Mouse (Mus musculus) WW6 (cell line): Measurements from ENCODE around the gene Sp8.

ENCODE experiments used
- DNase-seq: peaks from one replicate; pipeline ENCODE4 v3.0.0-alpha.2; 2013; ENCODE audit warnings: low read depth, low spot score

Gene Sp8

DNA sequence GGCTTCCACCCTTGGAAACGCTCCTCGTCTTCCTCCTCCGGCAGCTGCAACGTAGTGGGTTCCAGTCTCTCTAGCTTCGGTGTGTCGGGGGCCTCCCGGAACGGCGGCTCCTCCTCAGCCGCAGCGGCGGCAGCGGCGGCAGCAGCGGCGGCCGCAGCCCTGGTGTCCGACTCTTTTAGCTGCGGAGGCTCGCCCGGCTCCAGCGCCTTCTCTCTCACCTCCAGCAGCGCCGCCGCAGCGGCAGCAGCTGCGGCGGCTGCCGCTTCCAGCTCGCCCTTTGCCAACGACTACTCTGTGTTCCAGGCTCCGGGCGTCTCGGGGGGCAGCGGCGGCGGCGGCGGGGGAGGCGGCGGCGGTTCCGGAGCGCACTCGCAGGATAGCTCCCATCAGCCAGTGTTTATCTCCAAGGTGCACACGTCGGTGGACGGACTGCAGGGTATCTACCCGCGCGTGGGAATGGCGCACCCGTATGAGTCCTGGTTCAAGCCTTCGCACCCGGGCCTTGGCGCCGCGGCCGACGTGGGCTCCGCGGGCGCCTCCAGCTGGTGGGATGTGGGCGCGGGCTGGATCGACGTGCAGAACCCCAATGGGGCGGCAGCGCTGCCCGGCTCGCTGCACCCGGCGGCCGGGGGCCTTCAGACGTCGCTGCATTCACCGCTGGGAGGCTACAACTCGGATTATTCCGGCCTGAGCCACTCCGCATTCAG is 2.5 kb downstream of the Sp8 start:
- DNase-seq: no peak

DNA sequence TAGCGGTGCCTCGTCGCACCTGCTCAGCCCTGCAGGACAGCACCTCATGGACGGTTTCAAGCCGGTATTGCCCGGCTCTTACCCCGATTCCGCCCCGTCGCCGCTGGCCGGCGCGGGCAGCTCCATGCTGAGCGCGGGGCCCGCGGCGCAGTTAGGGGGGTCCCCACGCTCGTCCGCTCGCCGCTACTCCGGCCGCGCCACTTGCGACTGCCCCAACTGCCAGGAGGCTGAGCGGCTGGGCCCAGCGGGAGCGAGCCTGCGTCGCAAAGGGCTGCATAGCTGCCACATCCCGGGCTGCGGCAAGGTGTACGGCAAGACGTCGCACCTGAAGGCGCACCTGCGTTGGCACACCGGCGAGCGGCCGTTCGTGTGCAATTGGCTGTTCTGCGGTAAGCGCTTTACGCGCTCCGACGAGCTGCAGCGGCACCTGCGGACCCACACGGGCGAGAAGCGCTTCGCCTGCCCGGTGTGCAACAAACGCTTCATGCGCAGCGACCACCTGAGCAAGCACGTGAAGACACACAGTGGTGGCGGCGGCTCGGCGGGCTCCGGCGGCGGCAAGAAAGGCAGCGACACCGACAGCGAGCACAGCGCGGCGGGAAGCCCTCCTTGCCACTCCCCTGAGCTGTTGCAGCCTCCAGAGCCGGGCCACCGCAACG is 3.2 kb downstream of the Sp8 start:
- DNase-seq: peak; percentile 36

DNA sequence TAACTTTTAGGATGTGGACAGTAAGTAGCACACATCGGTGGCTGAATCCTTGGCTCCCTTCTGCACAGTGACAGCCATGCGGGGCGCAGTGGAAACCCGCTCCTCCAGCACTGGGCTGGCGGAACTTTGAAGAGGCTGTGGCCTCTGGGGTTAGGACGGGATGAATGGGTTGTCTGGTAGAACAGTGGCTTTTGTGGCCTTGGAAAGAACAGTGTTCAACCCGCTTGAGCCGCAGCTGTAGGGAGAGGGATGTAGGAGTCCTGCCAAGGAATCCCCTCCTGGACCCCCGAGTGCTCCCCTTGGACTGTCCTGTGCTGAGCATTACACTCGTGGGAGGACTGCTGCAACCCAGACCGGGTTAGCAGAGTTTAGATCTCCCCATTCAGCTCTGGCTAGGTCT is 3.9 kb downstream of the Sp8 start:
- no peak for DNase-seq

GRCm38 (mm10) chr12:118850851-118851410 is 4.8 kb downstream of the Sp8 start:
- no peak for DNase-seq

DNA sequence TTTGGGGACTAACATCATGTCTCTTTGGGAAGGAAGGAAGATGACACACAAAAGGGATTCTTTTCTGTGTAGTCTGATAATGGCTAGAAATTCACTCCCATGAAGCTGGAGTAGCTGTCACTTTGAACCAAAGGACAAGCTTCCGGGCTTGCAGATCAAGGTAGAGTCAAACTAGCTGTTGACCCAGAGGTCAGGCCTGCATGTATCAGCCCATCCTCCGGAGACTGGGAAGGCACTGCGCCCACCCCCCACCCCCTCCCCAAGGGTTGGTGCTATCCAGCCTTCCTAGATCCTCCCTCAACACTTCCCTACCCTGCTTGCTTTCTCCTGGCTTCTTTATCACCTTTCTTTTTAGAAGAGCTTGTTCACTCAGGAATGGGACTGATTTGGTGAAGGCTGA is 7.2 kb downstream of the Sp8 start:
- DNase-seq: no peak

GRCm38 (mm10) chr12:118854401-118854800 is 8.3 kb downstream of the Sp8 start:
- DNase-seq: no peak

DNA sequence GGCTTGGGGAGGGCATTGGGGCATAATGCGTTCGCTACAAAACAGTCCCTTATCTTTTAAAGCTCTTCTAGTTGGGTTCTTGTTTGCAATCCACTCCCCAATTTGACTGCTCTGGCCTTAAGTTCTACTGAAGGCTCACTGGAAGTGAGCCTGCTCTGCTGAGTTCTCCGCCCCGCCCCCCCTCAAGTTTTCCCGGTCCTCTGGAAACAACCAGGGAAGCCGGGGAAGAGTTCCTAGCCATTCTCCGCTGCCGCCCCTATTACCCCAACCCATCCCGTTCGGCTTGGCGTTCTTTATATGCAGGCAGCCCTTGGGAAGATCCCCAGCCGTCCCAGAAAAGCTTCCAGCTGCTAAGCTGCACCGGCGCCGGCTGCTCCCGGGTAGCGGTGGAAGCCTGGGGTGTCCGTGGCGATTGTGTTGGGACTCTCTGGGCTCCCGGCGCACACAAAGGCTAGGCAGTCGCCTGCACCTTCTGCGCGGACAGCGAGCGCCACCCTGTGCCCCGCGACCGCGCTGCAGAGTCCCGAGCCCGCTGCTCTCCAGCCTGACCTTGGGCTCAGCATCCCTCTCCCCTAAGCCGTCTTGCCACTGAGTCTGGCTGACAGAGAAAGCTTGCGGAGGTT is 8.8 kb downstream of the Sp8 start:
- DNase-seq: peak; percentile 70

- DNase-seq: no peak
These were observed 10.0 kb downstream of the Sp8 start for GRCm38 (mm10) chr12:118856151-118856550.

- DNase-seq: no peak
These were observed 26.5 kb downstream of the Sp8 start for GRCm38 (mm10) chr12:118872673-118873072.

DNA sequence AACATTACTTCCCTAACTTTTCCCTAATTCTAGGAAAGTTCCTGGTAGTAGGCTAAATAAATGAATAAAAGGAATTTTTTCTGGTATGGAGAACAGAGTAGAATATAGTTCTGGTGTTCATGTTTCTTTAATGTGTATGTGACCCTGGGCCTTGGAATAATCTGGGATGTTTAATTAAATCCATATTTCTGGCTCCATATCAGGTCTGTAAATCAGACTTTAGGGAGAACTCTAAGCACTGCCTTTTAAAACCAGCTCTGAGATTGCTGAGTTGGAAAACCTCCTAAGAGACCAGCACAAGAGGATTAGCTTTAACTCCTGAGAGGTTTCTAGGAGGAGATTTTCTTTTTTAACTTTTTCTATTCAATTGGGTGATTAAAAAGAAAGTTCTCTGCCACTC is 36.7 kb downstream of the Sp8 start:
- no peak for DNase-seq

DNA sequence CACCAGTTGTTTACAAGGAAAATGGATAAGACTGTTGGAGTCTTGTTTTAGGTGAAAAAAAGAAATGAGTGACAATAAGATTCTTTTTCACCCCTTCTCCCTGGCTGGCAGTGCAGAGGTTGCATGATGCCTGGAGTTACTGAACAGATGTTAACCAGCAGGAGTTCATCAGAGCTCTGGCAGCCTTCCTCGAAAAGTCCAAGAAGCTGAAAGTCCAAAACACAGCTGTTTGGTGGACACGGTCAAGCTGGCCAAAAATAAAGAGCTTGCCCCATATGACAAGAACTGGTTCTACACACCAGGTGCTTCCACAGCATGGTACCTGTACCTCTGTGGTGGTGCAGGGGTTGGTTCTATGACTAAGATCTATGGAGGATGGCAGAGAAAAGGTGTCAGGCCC is 41.8 kb downstream of the Sp8 start:
- no peak for DNase-seq
